Mouse (Mus musculus): ENCODE data around the gene 4930455H04Rik. TPM values are rescaled to one million over a fixed set of nuclear protein-coding genes. Genes with fewer than 3 reads are reported as not detected.

Gene 4930455H04Rik
- total and polyA plus RNA-seq, 2 experiments from 2014 or later = not detected

- Histone ChIP-seq H3K4me2 (ENCODE audit: low read depth, low read length) (peak overlapping the region; percentile 9; the same call in 1 of the 2 replicates), H3K4me1 (ENCODE audit: control insufficient read depth, insufficient read depth) (no peaks in the 10 kb centered on the region), H3K4me3 (ENCODE audit: low read depth, low read length) (no peak overlapping the region), H3K27me3 (ENCODE audit: control insufficient read depth, insufficient read depth, low read length) (no peaks in the 10 kb centered on the region), H3K9ac (replicated peaks; ENCODE audit: low read depth, low read length) (no peak overlapping the region), H3K27ac (ENCODE audit: low read depth) (peak overlapping the region; percentile 38), H3K9me3 (replicated peaks; ENCODE audit: control insufficient read depth, low read length) (no peaks in the 10 kb centered on the region), H3K36me3 (replicated peaks; ENCODE audit: control insufficient read depth, insufficient read depth, low read length) (no peaks in the 10 kb centered on the region)
- no peak for TF ChIP-seq EP300 (IDR thresholded peaks at IDR 0.05; ENCODE audit: low read depth)
- DNase-seq (ENCODE audit: low spot score) (no peak), ATAC-seq (ENCODE audit: insufficient read depth, low read depth) (no peak)
- 49% methylated on average over 9 of the region's 9 CpGs for WGBS
These were observed 13.9 kb downstream of the 4930455H04Rik start for GRCm38 (mm10) chr3:116981811-116982575.

GRCm38 (mm10) chr3:116985042-116985455 is 17.0 kb downstream of the 4930455H04Rik start:
- TF ChIP-seq EP300 (IDR thresholded peaks at IDR 0.05; ENCODE audit: low read depth) = no peak
- no peaks in the 10 kb centered on the region for H3K4me1 ChIP-seq (ENCODE audit: control insufficient read depth, insufficient read depth)
- H3K36me3 ChIP-seq (replicated peaks; ENCODE audit: control insufficient read depth, insufficient read depth, low read length) = no peaks in the 10 kb centered on the region
- no peak overlapping the region for H3K4me3 ChIP-seq (ENCODE audit: low read depth, low read length)
- DNase-seq (ENCODE audit: low spot score) (no peak), ATAC-seq (ENCODE audit: insufficient read depth, low read depth) (no peak)
- H3K9me3 ChIP-seq (replicated peaks; ENCODE audit: control insufficient read depth, low read length) = no peaks in the 10 kb centered on the region
- H3K27me3 ChIP-seq (ENCODE audit: control insufficient read depth, insufficient read depth, low read length) = no peaks in the 10 kb centered on the region
- no peak overlapping the region for H3K27ac ChIP-seq (ENCODE audit: low read depth)
- no peak overlapping the region for H3K4me2 ChIP-seq (ENCODE audit: low read depth, low read length)
- H3K9ac ChIP-seq (replicated peaks; ENCODE audit: low read depth, low read length) = no peak overlapping the region
- WGBS = 18% methylated on average over 1 of the region's 1 CpGs

GRCm38 (mm10) chr3:116985741-116986140 is 17.7 kb downstream of the 4930455H04Rik start:
- H3K27me3 ChIP-seq (ENCODE audit: control insufficient read depth, insufficient read depth, low read length) = no peaks in the 10 kb centered on the region
- no peak overlapping the region for H3K4me2 ChIP-seq (ENCODE audit: low read depth, low read length)
- DNase-seq (ENCODE audit: low spot score) (no peak), ATAC-seq (ENCODE audit: insufficient read depth, low read depth) (no peak)
- H3K4me1 ChIP-seq (ENCODE audit: control insufficient read depth, insufficient read depth) = no peaks in the 10 kb centered on the region
- TF ChIP-seq CTCF (IDR thresholded peaks at IDR 0.05; ENCODE audit: low read depth) (no peak), EP300 (IDR thresholded peaks at IDR 0.05; ENCODE audit: low read depth) (no peak)
- H3K4me3 ChIP-seq (ENCODE audit: low read depth, low read length) = no peak overlapping the region
- no peak overlapping the region for H3K9ac ChIP-seq (replicated peaks; ENCODE audit: low read depth, low read length)
- no peak overlapping the region for H3K27ac ChIP-seq (ENCODE audit: low read depth)
- 50% methylated on average over 1 of the region's 1 CpGs for WGBS
- no peaks in the 10 kb centered on the region for H3K9me3 ChIP-seq (replicated peaks; ENCODE audit: control insufficient read depth, low read length)
- no peaks in the 10 kb centered on the region for H3K36me3 ChIP-seq (replicated peaks; ENCODE audit: control insufficient read depth, insufficient read depth, low read length)

GRCm38 (mm10) chr3:116986451-116986850 is 18.4 kb downstream of the 4930455H04Rik start:
- Histone ChIP-seq H3K4me1 (ENCODE audit: control insufficient read depth, insufficient read depth) (no peaks in the 10 kb centered on the region), H3K9ac (replicated peaks; ENCODE audit: low read depth, low read length) (no peak overlapping the region), H3K27me3 (ENCODE audit: control insufficient read depth, insufficient read depth, low read length) (no peaks in the 10 kb centered on the region), H3K4me3 (ENCODE audit: low read depth, low read length) (no peak overlapping the region), H3K9me3 (replicated peaks; ENCODE audit: control insufficient read depth, low read length) (no peaks in the 10 kb centered on the region), H3K27ac (ENCODE audit: low read depth) (no peak overlapping the region), H3K4me2 (ENCODE audit: low read depth, low read length) (no peak overlapping the region), H3K36me3 (replicated peaks; ENCODE audit: control insufficient read depth, insufficient read depth, low read length) (no peaks in the 10 kb centered on the region)
- ATAC-seq (ENCODE audit: insufficient read depth, low read depth) (no peak), DNase-seq (ENCODE audit: low spot score) (no peak)
- TF ChIP-seq CTCF (IDR thresholded peaks at IDR 0.05; ENCODE audit: low read depth) = no peak
- TF ChIP-seq EP300 (IDR thresholded peaks at IDR 0.05; ENCODE audit: low read depth) = no peak
- 51% methylated on average over 2 of the region's 2 CpGs for WGBS

- Histone ChIP-seq H3K9me3 (replicated peaks; ENCODE audit: control insufficient read depth, low read length) (no peaks in the 10 kb centered on the region), H3K4me3 (ENCODE audit: low read depth, low read length) (no peak overlapping the region), H3K4me1 (ENCODE audit: control insufficient read depth, insufficient read depth) (no peaks in the 10 kb centered on the region), H3K36me3 (replicated peaks; ENCODE audit: control insufficient read depth, insufficient read depth, low read length) (no peaks in the 10 kb centered on the region), H3K4me2 (ENCODE audit: low read depth, low read length) (no peak overlapping the region), H3K27me3 (ENCODE audit: control insufficient read depth, insufficient read depth, low read length) (no peaks in the 10 kb centered on the region), H3K9ac (replicated peaks; ENCODE audit: low read depth, low read length) (no peak overlapping the region), H3K27ac (ENCODE audit: low read depth) (no peak overlapping the region)
- ATAC-seq (ENCODE audit: insufficient read depth, low read depth) (no peak), DNase-seq (ENCODE audit: low spot score) (no peak)
- WGBS = 73% methylated on average over 3 of the region's 3 CpGs
- TF ChIP-seq CTCF (IDR thresholded peaks at IDR 0.05; ENCODE audit: low read depth) (no peak), EP300 (IDR thresholded peaks at IDR 0.05; ENCODE audit: low read depth) (no peak)
These were observed 20.2 kb downstream of the 4930455H04Rik start for GRCm38 (mm10) chr3:116988221-116988620.

GRCm38 (mm10) chr3:116991180-116991579 is 23.1 kb downstream of the 4930455H04Rik start:
- WGBS = 77% methylated on average over 2 of the region's 2 CpGs

More at GRCm38 (mm10) chr3:116991180-116991579, 23.1 kb downstream of the 4930455H04Rik start:
- no peak overlapping the region for H3K27ac ChIP-seq (ENCODE audit: low read depth)
- no peaks in the 10 kb centered on the region for H3K4me1 ChIP-seq (ENCODE audit: control insufficient read depth, insufficient read depth)
- ATAC-seq (ENCODE audit: insufficient read depth, low read depth) (no peak), DNase-seq (ENCODE audit: low spot score) (no peak)
- H3K4me2 ChIP-seq (ENCODE audit: low read depth, low read length) = no peak overlapping the region
- TF ChIP-seq EP300 (IDR thresholded peaks at IDR 0.05; ENCODE audit: low read depth) = no peak
- TF ChIP-seq CTCF (IDR thresholded peaks at IDR 0.05; ENCODE audit: low read depth) = no peak
- H3K9me3 ChIP-seq (replicated peaks; ENCODE audit: control insufficient read depth, low read length) = no peaks in the 10 kb centered on the region
- H3K27me3 ChIP-seq (ENCODE audit: control insufficient read depth, insufficient read depth, low read length) = no peaks in the 10 kb centered on the region
- H3K9ac ChIP-seq (replicated peaks; ENCODE audit: low read depth, low read length) = no peak overlapping the region
- no peaks in the 10 kb centered on the region for H3K36me3 ChIP-seq (replicated peaks; ENCODE audit: control insufficient read depth, insufficient read depth, low read length)
- no peak overlapping the region for H3K4me3 ChIP-seq (ENCODE audit: low read depth, low read length)
